Mouse (Mus musculus) heart, postnatal 0 days (tissue): Measurements from ENCODE around the gene Glp2r. TPM values are rescaled to one million over a fixed set of nuclear protein-coding genes. Genes with fewer than 3 reads are reported as not detected.

Experiments used
- ATAC-seq: fragments of 200-750 bp; cut with Nextera tagmentation; 2 replicates; pipeline ENCODE4 v1.8.0; 2017; ENCODE audit warnings: low read depth, moderate number of reproducible peaks, moderate library complexity; ENCODE audit not compliant: insufficient read depth
- DNase-seq: peaks from one replicate; pipeline ENCODE4 v3.0.0-alpha.2; 2016; ENCODE audit warnings: low spot score
- H3K27ac ChIP-seq: fragments of 300-500 bp; sonication (generic); 2 replicates; pipeline ENCODE4 v1.5.1; 2014; ENCODE audit warnings: low read depth, mild to moderate bottlenecking
- H3K27me3 ChIP-seq: fragments of 300-500 bp; sonication (generic); 2 replicates; pipeline ENCODE4 v1.6.1; 2014; ENCODE audit warnings: low read length, mixed read lengths; ENCODE audit not compliant: control insufficient read depth, insufficient read depth
- H3K36me3 ChIP-seq: fragments of 300-500 bp; sonication (generic); replicated peaks from 2 replicates; pipeline ENCODE4 v1.6.1; 2014; ENCODE audit warnings: low read length, mixed read lengths; ENCODE audit not compliant: control insufficient read depth, insufficient read depth
- H3K4me1 ChIP-seq: fragments of 300-500 bp; sonication (generic); 2 replicates; pipeline ENCODE4 v1.6.1; 2014; ENCODE audit warnings: antibody characterized with exemption; ENCODE audit not compliant: control insufficient read depth, insufficient read depth
- H3K4me2 ChIP-seq: fragments of 300-500 bp; sonication (generic); 2 replicates; pipeline ENCODE4 v1.6.1; 2014; ENCODE audit warnings: low read depth, mild to moderate bottlenecking, low read length, moderate library complexity
- H3K4me3 ChIP-seq: fragments of 300-500 bp; sonication (generic); 2 replicates; pipeline ENCODE4 v1.5.1; 2014; ENCODE audit warnings: low read depth, low read length
- H3K9ac ChIP-seq: fragments of 300-500 bp; sonication (generic); replicated peaks from 2 replicates; pipeline ENCODE4 v1.6.1; 2014; ENCODE audit warnings: low read depth, low read length, mixed read lengths
- H3K9me3 ChIP-seq: fragments of 300-500 bp; sonication (generic); replicated peaks from 2 replicates; pipeline ENCODE4 v1.6.1; 2016; ENCODE audit warnings: low read length; ENCODE audit not compliant: control insufficient read depth
- CTCF ChIP-seq: IDR thresholded peaks from 2 replicates; pipeline ENCODE4 v1.5.1; 2016; ENCODE audit warnings: antibody characterized with exemption, control low read depth, low read depth
- EP300 ChIP-seq: IDR thresholded peaks from 2 replicates; pipeline ENCODE4 v1.6.1; 2016; ENCODE audit warnings: antibody characterized with exemption, low read depth
- WGBS: fragments of 180-500 bp; shearing (Covaris S2); extraction: QIAGEN DNeasy Blood & Tissue Kit; methylation state at CpG from one replicate; pipeline ENCODE4 v1.1.7; 2014; 5-methylcytosine and 5-hydroxymethylcytosine counted together
- polyA plus RNA-seq: library from polyadenylated mRNA; unstranded; fragments of >200 nt; fragmentation: Nextera tagmentation; extraction: Ambion mirVana; gene quantifications from 2 replicates; pipeline ENCODE4 v1.2.1, GENCODE M21; 2015
- total RNA-seq: library from RNA; depleted of rRNA; stranded (reverse); fragments of >200 nt; gene quantifications from 2 replicates; pipeline ENCODE4 v1.2.3, GENCODE M21; 2014; ENCODE audit warnings: low replicate concordance; rRNA removed

Glp2r gene
- total RNA-seq (not detected in 2 replicates), polyA plus RNA-seq (not detected in 2 replicates)

DNA sequence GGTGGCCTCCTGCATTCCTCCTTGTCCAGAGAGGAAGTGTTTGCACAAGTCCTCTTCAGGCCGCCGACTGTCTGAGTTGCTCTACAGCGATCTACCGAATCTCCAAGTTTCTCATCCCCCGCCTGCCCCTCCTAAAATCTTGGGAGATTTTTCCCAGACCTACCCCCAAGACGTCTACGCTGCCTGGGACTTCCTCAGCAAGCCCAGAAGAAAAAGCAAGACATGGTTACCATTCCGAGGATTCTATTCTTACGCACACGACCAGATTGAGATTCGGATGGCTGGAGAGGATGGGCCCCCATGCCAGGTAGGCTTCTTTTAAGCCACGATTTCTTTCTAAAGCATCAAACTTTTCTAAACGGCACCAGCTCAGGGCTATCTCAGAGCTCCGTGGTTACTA lies at the start of gene Glp2r:
Gene Glp2r (minus strand): TSS at position 101 of the 400 bp plus-strand sequence.
- 76% methylated on average over 14 of the region's 14 CpGs for WGBS
- H3K4me2 ChIP-seq = no peak within 1 kb of the TSS

DNA sequence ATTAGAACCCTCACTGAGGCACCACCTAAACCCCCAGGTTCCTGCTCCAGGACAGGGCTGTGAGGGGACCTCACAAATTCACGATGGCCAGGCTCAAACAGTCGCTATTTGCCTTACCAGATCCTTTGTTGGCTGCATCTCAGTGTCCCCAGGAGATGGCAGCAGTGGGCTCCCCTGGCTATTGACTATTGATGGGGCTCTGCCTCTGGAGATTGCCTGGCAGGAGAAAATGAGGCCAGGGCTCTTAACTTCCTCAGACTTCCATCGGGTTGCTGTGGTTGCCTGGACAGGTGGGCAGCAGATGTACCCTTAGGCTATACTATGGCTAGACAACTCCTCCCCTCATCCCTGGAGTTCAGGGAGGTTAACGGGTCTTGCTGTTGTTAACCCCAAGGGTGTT lies 49.3 kb upstream of the Glp2r start:
- Histone ChIP-seq H3K4me2 (no peak overlapping the region), H3K4me1 (0 out of 2 replicates have a peak, but pooled peaks cover 4% of the 10 kb centered on the region), H3K9me3 (no peaks in the 10 kb centered on the region), H3K9ac (no peak overlapping the region), H3K36me3 (peaks cover 10% of the 10 kb centered on the region; the same call in 1 of the 2 replicates), H3K27me3 (no peaks in the 10 kb centered on the region), H3K27ac (no peak overlapping the region), H3K4me3 (no peak overlapping the region)
- DNase-seq (peak; percentile 28), ATAC-seq (peak; percentile 70; the same call in 1 of the 2 replicates)
- TF ChIP-seq CTCF (peak; percentile 72), EP300 (no peak)
- WGBS = 26% methylated on average over 4 of the region's 4 CpGs

More for the DNA sequence above, at the start of gene Glp2r:
- Histone ChIP-seq H3K27me3 (no peaks in the 10 kb centered on the region), H3K9ac (no peak within 1 kb of the TSS), H3K9me3 (no peaks in the 10 kb centered on the region), H3K4me3 (no peak within 1 kb of the TSS), H3K36me3 (no peaks in the 10 kb centered on the region), H3K27ac (no peak within 1 kb of the TSS), H3K4me1 (no peaks in the 10 kb centered on the region)
- ATAC-seq (no peak), DNase-seq (no peak)
- TF ChIP-seq CTCF (no peak), EP300 (no peak)

DNA sequence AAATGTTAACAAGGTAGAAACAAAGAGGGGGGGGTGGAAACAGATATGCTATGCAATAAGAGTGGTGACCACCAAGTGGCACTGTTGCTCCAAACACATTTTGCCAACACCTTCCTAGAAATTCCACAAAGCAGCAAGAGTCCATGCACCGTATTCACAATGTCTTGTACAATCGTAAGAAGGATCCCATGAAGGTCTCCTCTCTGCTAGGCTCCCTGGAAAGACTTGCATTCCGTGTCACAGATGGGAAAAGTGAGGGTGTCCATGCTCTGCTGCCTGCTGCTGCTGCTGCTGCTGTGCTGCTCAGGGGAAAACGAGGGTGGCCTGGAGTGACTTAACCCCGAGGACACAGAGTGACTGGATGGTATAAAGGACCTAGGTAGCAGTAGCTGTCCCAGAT lies 48.7 kb upstream of the Glp2r start:
- no peaks in the 10 kb centered on the region for H3K9me3 ChIP-seq
- H3K4me2 ChIP-seq = peak overlapping the region; percentile 44
- no peaks in the 10 kb centered on the region for H3K27me3 ChIP-seq
- no peak overlapping the region for H3K4me3 ChIP-seq
- DNase-seq = peak; percentile 52
- H3K27ac ChIP-seq = no peak overlapping the region
- 0 out of 2 replicates have a peak, but pooled peaks cover 4% of the 10 kb centered on the region for H3K4me1 ChIP-seq
- peaks cover 16% of the 10 kb centered on the region; the same call in 1 of the 2 replicates for H3K36me3 ChIP-seq
- TF ChIP-seq EP300 (no peak), CTCF (peak; percentile 88)
- 7% methylated on average over 5 of the region's 5 CpGs for WGBS
- peak; percentile 68 for ATAC-seq
- no peak overlapping the region for H3K9ac ChIP-seq

DNA sequence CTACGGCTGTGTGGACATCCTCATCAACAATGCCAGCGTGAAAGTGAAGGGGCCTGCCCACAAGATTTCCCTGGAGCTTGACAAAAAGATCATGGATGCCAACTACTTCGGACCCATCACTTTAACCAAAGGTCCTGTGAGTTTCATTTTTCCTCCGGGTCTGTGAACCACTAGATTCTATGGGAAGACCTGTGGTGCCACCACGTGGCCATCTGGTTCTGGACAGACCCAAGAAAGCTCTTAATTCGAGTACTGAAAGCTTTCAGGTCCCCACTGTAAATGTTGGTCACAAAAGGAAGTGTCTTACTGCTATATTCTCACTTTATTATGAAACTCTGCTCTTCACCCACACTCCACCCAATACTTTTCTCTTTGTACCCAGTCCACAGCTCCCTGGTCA lies 40.6 kb upstream of the Glp2r start:
- TF ChIP-seq EP300 (no peak), CTCF (peak; percentile 44)
- H3K27ac ChIP-seq = no peak overlapping the region
- H3K4me3 ChIP-seq = no peak overlapping the region
- ATAC-seq = no peak
- no peaks in the 10 kb centered on the region for H3K27me3 ChIP-seq
- H3K9ac ChIP-seq = no peak overlapping the region
- no peaks in the 10 kb centered on the region for H3K9me3 ChIP-seq
- peaks cover 6% of the 10 kb centered on the region; the same call in 1 of the 2 replicates for H3K4me1 ChIP-seq
- WGBS = 63% methylated on average over 6 of the region's 6 CpGs
- no peak overlapping the region for H3K4me2 ChIP-seq
- peaks cover 45% of the 10 kb centered on the region for H3K36me3 ChIP-seq
- no peak for DNase-seq

DNA sequence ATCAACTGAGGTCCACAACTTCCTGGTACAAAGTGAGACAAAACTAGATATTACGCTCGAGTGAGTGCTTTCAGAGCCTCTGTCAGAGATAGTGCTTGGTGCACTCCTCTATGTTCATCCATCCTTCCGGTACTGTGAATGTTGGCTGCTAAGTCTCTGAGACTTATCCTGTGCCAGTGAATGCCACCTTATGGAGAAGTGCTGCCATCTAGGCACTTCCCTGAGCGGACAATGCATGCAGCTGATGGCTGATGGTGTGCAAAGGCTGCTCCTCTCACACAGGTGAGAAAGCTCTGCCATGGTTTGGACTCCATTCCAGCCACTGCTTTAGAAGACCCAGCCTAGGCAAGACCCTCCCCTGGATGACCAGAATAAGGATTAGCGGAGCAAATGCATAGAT lies 37.1 kb upstream of the Glp2r start:
- Histone ChIP-seq H3K9ac (no peak overlapping the region), H3K27me3 (no peaks in the 10 kb centered on the region), H3K9me3 (no peaks in the 10 kb centered on the region), H3K4me3 (no peak overlapping the region), H3K36me3 (peaks cover 26% of the 10 kb centered on the region), H3K4me1 (peaks cover 6% of the 10 kb centered on the region; the same call in 1 of the 2 replicates), H3K27ac (no peak overlapping the region), H3K4me2 (no peak overlapping the region)
- TF ChIP-seq EP300 (no peak), CTCF (peak; percentile 64)
- 54% methylated on average over 5 of the region's 5 CpGs for WGBS
- ATAC-seq (no peak), DNase-seq (no peak)

DNA sequence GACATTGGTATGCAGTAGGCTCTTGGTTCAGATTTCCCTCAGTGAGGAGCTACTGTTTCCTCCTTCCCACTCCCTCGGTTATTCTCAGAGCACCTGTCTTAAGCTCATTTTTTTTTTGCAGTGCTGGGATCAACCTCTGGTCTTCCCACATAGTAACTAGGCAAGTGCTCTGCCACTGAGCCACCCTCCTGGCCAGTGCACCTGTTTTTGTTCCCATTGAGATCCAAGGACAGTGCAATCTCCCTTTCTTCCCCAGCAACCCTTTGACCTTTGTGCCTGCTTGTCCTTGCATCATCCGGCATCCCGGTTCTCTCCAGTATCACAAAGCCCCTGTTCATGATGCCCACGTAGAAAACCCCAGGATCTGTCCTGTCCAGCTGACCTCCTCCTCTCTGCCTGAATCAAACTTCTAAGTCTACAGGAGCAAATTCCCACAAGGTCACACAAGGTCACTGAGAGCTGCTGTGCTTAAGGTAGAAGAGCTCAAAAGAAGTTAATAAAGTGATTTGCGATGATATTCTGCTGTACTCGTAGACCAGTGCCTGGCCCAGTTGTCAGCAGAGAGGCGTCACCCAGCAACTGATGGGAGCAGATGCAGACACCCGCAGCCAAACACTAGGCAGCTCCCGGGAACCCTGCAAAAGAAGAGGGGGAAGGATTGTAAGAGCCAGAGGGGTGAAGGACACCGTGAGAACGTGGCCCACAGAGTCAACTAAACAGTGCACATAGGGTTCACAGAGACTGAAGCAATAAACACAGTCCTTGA lies 36.1 kb upstream of the Glp2r start:
- ATAC-seq (no peak), DNase-seq (no peak)
- Histone ChIP-seq H3K9me3 (no peaks in the 10 kb centered on the region), H3K4me2 (no peak overlapping the region), H3K27me3 (no peaks in the 10 kb centered on the region), H3K36me3 (peaks cover 16% of the 10 kb centered on the region), H3K4me1 (peaks cover 6% of the 10 kb centered on the region; the same call in 1 of the 2 replicates), H3K9ac (no peak overlapping the region), H3K4me3 (no peak overlapping the region), H3K27ac (no peak overlapping the region)
- WGBS = 74% methylated on average over 11 of the region's 11 CpGs
- TF ChIP-seq EP300 = no peak
- TF ChIP-seq CTCF = no peak
